Mouse (Mus musculus) neutrophil, adult 83 days (primary cell): Measurements from ENCODE around the gene Mtus2. TPM values are rescaled to one million over a fixed set of nuclear protein-coding genes. Genes with fewer than 3 reads are reported as not detected.

Experiments used
- total RNA-seq, 2 experiments: library from RNA; stranded (reverse); gene quantifications; one replicate each; pipeline ENCODE4 v1.2.4; 2023

Gene Mtus2
- 1 to 10 TPM; 1.4 to 1.8 TPM for total RNA-seq

DNA sequence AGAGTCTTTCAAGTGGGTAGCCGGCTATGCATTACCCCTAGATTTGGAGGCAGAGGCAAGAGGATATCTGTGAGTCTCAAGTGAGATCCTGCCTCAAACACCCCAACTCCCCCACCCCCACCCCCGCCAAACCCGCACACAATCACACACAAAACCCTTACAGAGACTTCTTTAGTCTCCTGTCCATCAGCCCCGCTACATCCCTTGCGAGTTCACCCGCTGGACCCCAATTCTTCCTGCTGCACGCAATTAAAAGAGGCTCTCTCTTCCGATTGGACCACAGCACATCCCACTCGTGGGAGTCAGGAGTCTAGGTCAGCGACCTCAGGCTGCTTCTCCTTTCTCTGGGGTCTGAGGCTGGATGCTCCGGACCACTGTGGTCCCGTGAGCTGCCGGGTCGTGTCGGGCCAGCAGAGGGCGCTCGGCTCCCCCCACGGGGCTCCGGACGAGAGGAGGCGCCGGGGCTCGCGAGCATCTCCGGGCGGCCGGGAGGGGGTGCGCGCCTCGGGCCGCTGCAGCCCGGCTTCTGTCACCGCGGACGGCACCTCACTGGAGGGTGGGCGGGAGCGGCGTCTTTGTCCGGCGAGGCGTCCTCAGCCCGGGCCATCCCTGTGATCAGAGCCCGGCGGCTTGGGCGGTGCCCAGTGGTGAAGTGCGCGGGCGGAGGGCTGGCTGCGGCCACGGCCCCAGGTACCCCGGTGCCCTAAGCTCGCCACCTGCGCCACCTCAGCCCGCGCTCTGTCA is at the start of gene Mtus2:
Mtus2 (plus strand) TSS at position 500 of the 744 bp plus-strand sequence.

Other genes starting within 250 kb of the Mtus2 start
- gene Flt1, start 231.3 kb upstream of the Mtus2 start, total RNA-seq, result 1 to 10 TPM; 1.9 to 2.2 TPM
- 10 to 100 TPM; 82.4 to 88.8 TPM for gene Pomp, start 96.9 kb upstream of the Mtus2 start, total RNA-seq
- 10 to 100 TPM; 17.6 to 20.6 TPM for gene Slc46a3, start 62.5 kb upstream of the Mtus2 start, total RNA-seq